Mouse (Mus musculus) skeletal muscle tissue, adult 2 months (tissue): Measurements from ENCODE around the gene Sirpb1b.
"Not testable (repeated sequence)": the region's sequence is repeated elsewhere in the genome, so short reads cannot be mapped to it uniquely, and the experiment has no call there.

Experiments
- DNase-seq: peaks from one replicate; pipeline ENCODE4 v3.0.0-alpha.2; 2012; ENCODE audit warnings: low read depth, low spot score

Gene Sirpb1b

GRCm38 (mm10) chr3:15574887-15575286 lies at the start of gene Sirpb1b:
TSS of gene Sirpb1b (minus strand) at chr3:15575065.
- not testable (repeated sequence) for DNase-seq

GRCm38 (mm10) chr3:15590377-15591117 lies 15.7 kb upstream of the Sirpb1b start:
- not testable (repeated sequence) for DNase-seq

- DNase-seq = not testable (repeated sequence)
Measured at GRCm38 (mm10) chr3:15586665-15587064, 11.8 kb upstream of the Sirpb1b start.

- DNase-seq = no peak
Measured at GRCm38 (mm10) chr3:15583452-15583851, 8.6 kb upstream of the Sirpb1b start.

GRCm38 (mm10) chr3:15582948-15583347 lies 8.1 kb upstream of the Sirpb1b start:
- DNase-seq = not testable (repeated sequence)

- DNase-seq = peak; percentile 4
Measured at GRCm38 (mm10) chr3:15576466-15576865, 1.6 kb upstream of the Sirpb1b start.

- no peak for DNase-seq
Measured at GRCm38 (mm10) chr3:15528589-15528988, 46.3 kb downstream of the Sirpb1b start.

- not testable (repeated sequence) for DNase-seq
Measured at GRCm38 (mm10) chr3:15513608-15514007, 61.3 kb downstream of the Sirpb1b start.

GRCm38 (mm10) chr3:15507792-15508321 lies 67.0 kb downstream of the Sirpb1b start:
- DNase-seq = not testable (repeated sequence)

- DNase-seq = not testable (repeated sequence)
Measured at GRCm38 (mm10) chr3:15474831-15475230, 100.0 kb downstream of the Sirpb1b start.

- DNase-seq = not testable (repeated sequence)
Measured at GRCm38 (mm10) chr3:15470158-15470557, 104.7 kb downstream of the Sirpb1b start.
